Mouse (Mus musculus): ENCODE results near the gene Pcbp2.

Gene Pcbp2

GRCm38 (mm10) chr15:102470183-102470604, at the start of gene Pcbp2:
TSS of gene Pcbp2 (plus strand) at chr15:102470539.
- DNase-seq: peak; percentile 98

- no peak for DNase-seq
These were observed 49.4 kb upstream of the Pcbp2 start for GRCm38 (mm10) chr15:102420986-102421385.

GRCm38 (mm10) chr15:102421437-102421836, 48.9 kb upstream of the Pcbp2 start:
- DNase-seq: no peak

- DNase-seq: no peak
These were observed 46.6 kb upstream of the Pcbp2 start for GRCm38 (mm10) chr15:102423602-102424240.

- no peak for DNase-seq
These were observed 45.7 kb upstream of the Pcbp2 start for GRCm38 (mm10) chr15:102424657-102425056.

GRCm38 (mm10) chr15:102426963-102427362, 43.4 kb upstream of the Pcbp2 start:
- DNase-seq: no peak

GRCm38 (mm10) chr15:102432046-102432445, 38.3 kb upstream of the Pcbp2 start:
- DNase-seq: no peak

- no peak for DNase-seq
These were observed 37.2 kb upstream of the Pcbp2 start for GRCm38 (mm10) chr15:102433173-102433572.

GRCm38 (mm10) chr15:102442490-102442889, 27.8 kb upstream of the Pcbp2 start:
- DNase-seq: peak; percentile 71

GRCm38 (mm10) chr15:102445146-102445545, 25.2 kb upstream of the Pcbp2 start, which contains the start of gene Amhr2:
TSS of gene Amhr2 (plus strand) at chr15:102445367.
- DNase-seq: no peak

- no peak for DNase-seq
These were observed 23.9 kb upstream of the Pcbp2 start for GRCm38 (mm10) chr15:102446448-102446847.

- no peak for DNase-seq
These were observed 21.0 kb upstream of the Pcbp2 start for GRCm38 (mm10) chr15:102449366-102449765.

- no peak for DNase-seq
These were observed 19.4 kb upstream of the Pcbp2 start for GRCm38 (mm10) chr15:102450928-102451327.

- DNase-seq: no peak
These were observed 18.5 kb upstream of the Pcbp2 start for GRCm38 (mm10) chr15:102451666-102452430.

GRCm38 (mm10) chr15:102455993-102456392, 14.3 kb upstream of the Pcbp2 start:
- no peak for DNase-seq

- no peak for DNase-seq
These were observed 12.1 kb upstream of the Pcbp2 start for GRCm38 (mm10) chr15:102458050-102458736.

- peak; percentile 97 for DNase-seq
These were observed 11.4 kb upstream of the Pcbp2 start, which contains the start of gene Prr13 for GRCm38 (mm10) chr15:102458904-102459317. TSS of gene Prr13 (plus strand) at chr15:102459028.

- DNase-seq: no peak
These were observed 11.0 kb upstream of the Pcbp2 start for GRCm38 (mm10) chr15:102459381-102459780.

- DNase-seq: no peak
These were observed 10.5 kb upstream of the Pcbp2 start for GRCm38 (mm10) chr15:102459847-102460246.

GRCm38 (mm10) chr15:102460409-102460808, 9.9 kb upstream of the Pcbp2 start:
- DNase-seq: no peak

GRCm38 (mm10) chr15:102460971-102461370, 9.4 kb upstream of the Pcbp2 start:
- DNase-seq: no peak

- no peak for DNase-seq
These were observed 8.8 kb upstream of the Pcbp2 start for GRCm38 (mm10) chr15:102461430-102462075.

GRCm38 (mm10) chr15:102463666-102464065, 6.7 kb upstream of the Pcbp2 start:
- no peak for DNase-seq
